Mouse (Mus musculus) macrophage (primary cell): Measurements from ENCODE around the gene 3110040M04Rik. TPM values are rescaled to one million over a fixed set of nuclear protein-coding genes. Genes with fewer than 3 reads are reported as not detected.
"Not testable (repeated sequence)": the region's sequence is repeated elsewhere in the genome, so short reads cannot be mapped to it uniquely, and the experiment has no call there.

Experiments
- H3K27ac ChIP-seq: fragments of 350-480 bp; formaldehyde crosslinking; 2 replicates; pipeline ENCODE4 v1.9.0; 2021
- H3K36me3 ChIP-seq: fragments of 350-480 bp; formaldehyde crosslinking; 2 replicates; pipeline ENCODE4 v1.9.0; 2021; ENCODE audit errors: inconsistent target
- H3K4me3 ChIP-seq: fragments of 350-480 bp; formaldehyde crosslinking; 2 replicates; pipeline ENCODE4 v1.9.0; 2021; ENCODE audit errors: inconsistent target
- H3K79me2 ChIP-seq: fragments of 350-480 bp; formaldehyde crosslinking; 2 replicates; pipeline ENCODE4 v1.9.0; 2021; ENCODE audit errors: inconsistent target
- WGBS: methylation state at CpG from one replicate; pipeline ENCODE4 v1.1.7; 2026; ENCODE audit warnings: inconsistent platforms; ENCODE audit not compliant: missing documents; 5-methylcytosine and 5-hydroxymethylcytosine counted together
- polyA plus RNA-seq: library from polyadenylated mRNA; stranded (reverse); fragments of 250-400 nt; gene quantifications from 3 replicates; pipeline ENCODE4 v1.2.4, GENCODE M21; 2018; ENCODE audit warnings: inconsistent platforms

The 3110040M04Rik gene
- polyA plus RNA-seq, 1 experiment from 2014 or later = not detected

GRCm38 (mm10) chr1:151178505-151179083, 25.3 kb upstream of the 3110040M04Rik start:
- 96% methylated on average over 2 of the region's 2 CpGs for WGBS
- no peaks in the 10 kb centered on the region for H3K79me2 ChIP-seq
- no peak overlapping the region for H3K27ac ChIP-seq
- no peaks in the 10 kb centered on the region for H3K36me3 ChIP-seq
- no peak overlapping the region for H3K4me3 ChIP-seq

DNA sequence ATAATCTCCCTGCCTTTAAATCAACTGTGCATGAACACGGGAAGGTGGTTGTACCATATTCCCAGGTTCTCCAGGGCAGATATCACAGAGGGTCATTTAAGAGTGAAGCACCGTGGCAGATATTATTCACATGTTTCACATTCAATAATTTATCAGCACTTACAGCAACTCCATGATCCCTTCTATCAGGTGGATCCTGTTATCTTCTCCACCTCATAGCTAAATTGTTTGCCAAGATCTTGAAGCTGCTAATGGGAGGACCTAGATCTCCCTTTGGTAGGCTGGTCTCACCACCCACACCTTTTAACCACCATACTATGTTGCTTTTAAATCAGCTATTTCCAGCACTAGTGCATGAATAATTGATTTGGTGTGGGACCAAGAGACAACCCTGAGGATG, 23.8 kb upstream of the 3110040M04Rik start:
- Histone ChIP-seq H3K4me3 (no peak overlapping the region), H3K27ac (no peak overlapping the region), H3K79me2 (no peaks in the 10 kb centered on the region), H3K36me3 (no peaks in the 10 kb centered on the region)
- 93% methylated on average over 2 of the region's 2 CpGs for WGBS

DNA sequence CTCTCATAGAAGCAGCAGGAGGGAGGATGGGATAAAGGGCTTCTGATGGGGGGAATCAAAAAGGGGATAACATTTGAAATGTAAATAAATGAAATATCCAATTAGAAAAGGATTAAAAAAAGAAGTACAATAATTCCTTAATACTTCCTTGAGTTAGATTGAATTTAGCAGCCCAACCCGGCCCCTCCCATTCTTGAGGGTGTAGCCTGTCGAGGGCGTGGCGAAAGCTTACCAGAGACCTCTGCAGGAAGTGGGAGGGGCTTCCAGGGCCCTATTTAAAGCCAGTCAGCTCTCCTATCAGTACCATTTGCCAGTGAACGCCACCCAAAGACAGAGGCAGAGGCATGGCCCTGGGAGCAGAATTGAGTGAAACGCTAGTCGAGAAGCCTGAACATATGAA, 21.7 kb upstream of the 3110040M04Rik start, which contains the start of gene Gm47985:
Gene Gm47985 (plus strand): TSS at position 272 of the 400 bp plus-strand sequence.
- H3K36me3 ChIP-seq, H3K27ac ChIP-seq: not testable (repeated sequence)
- WGBS = no CpG with 5 or more reads among the region's 7 CpGs

GRCm38 (mm10) chr1:151186186-151186585, 17.7 kb upstream of the 3110040M04Rik start:
- not testable (repeated sequence) for H3K4me3 ChIP-seq, H3K27ac ChIP-seq, H3K36me3 ChIP-seq, H3K79me2 ChIP-seq
- WGBS = 94% methylated on average over 2 of the region's 3 CpGs

More for the DNA sequence above, 21.7 kb upstream of the 3110040M04Rik start, which contains the start of gene Gm47985:
- not testable (repeated sequence) for H3K79me2 ChIP-seq, H3K4me3 ChIP-seq

DNA sequence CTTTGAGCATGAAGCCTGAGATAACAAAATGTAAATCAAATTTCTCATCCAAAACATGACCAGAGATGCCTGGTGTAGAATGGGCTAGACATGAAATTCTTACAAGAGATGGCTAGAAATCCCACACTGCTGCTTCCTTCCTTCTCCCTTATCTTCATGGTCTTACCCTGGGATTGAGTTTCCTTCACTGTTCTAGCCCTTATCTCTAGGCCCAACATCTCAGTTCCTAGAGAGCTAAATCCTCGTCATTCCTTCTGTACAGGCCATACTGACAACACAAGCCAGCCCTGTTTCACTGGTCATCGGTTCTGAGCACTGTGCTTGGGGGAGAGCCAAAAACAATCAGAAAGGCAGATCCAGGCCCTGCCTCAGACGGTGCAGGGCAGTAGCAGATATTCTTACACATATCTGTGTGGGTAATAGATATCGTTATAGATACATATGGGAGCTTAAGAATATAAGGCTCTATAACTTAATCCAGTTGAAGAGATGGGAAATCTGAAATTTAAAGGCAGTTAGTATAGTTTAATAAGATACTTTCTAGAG, 17.0 kb upstream of the 3110040M04Rik start:
- H3K79me2 ChIP-seq, H3K4me3 ChIP-seq, H3K36me3 ChIP-seq, H3K27ac ChIP-seq: not testable (repeated sequence)
- WGBS = 90% methylated on average over 4 of the region's 4 CpGs

GRCm38 (mm10) chr1:151188469-151188868, 15.5 kb upstream of the 3110040M04Rik start:
- no peaks in the 10 kb centered on the region for H3K79me2 ChIP-seq
- H3K36me3 ChIP-seq = no peaks in the 10 kb centered on the region
- H3K27ac ChIP-seq = no peak overlapping the region
- no peak overlapping the region for H3K4me3 ChIP-seq
- WGBS = 74% methylated on average over 4 of the region's 4 CpGs

- WGBS = no CpG with 5 or more reads among the region's 7 CpGs
- H3K36me3 ChIP-seq, H3K79me2 ChIP-seq, H3K4me3 ChIP-seq, H3K27ac ChIP-seq: not testable (repeated sequence)
These were observed 11.8 kb upstream of the 3110040M04Rik start, which contains the start of gene Gm8947 for GRCm38 (mm10) chr1:151192075-151192474. Gene Gm8947 (plus strand): TSS chr1:151192376.

- H3K36me3 ChIP-seq, H3K27ac ChIP-seq, H3K4me3 ChIP-seq, H3K79me2 ChIP-seq: not testable (repeated sequence)
- 90% methylated on average over 9 of the region's 15 CpGs for WGBS
These were observed 11.2 kb upstream of the 3110040M04Rik start for GRCm38 (mm10) chr1:151192739-151193138.

- not testable (repeated sequence) for H3K4me3 ChIP-seq, H3K36me3 ChIP-seq, H3K27ac ChIP-seq, H3K79me2 ChIP-seq
- 89% methylated on average over 4 of the region's 4 CpGs for WGBS
These were observed 7.9 kb upstream of the 3110040M04Rik start for GRCm38 (mm10) chr1:151195986-151196385.

GRCm38 (mm10) chr1:151196690-151197089, 7.2 kb upstream of the 3110040M04Rik start:
- not testable (repeated sequence) for H3K79me2 ChIP-seq, H3K27ac ChIP-seq, H3K4me3 ChIP-seq, H3K36me3 ChIP-seq
- WGBS = 96% methylated on average over 3 of the region's 3 CpGs

GRCm38 (mm10) chr1:151198120-151198519, 5.8 kb upstream of the 3110040M04Rik start, which contains the start of gene Gm47995:
Gene Gm47995 (plus strand): TSS chr1:151198448.
- H3K27ac ChIP-seq, H3K4me3 ChIP-seq, H3K36me3 ChIP-seq, H3K79me2 ChIP-seq: not testable (repeated sequence)
- 89% methylated on average over 1 of the region's 4 CpGs for WGBS

- H3K27ac ChIP-seq, H3K36me3 ChIP-seq, H3K79me2 ChIP-seq, H3K4me3 ChIP-seq: not testable (repeated sequence)
These were observed 3.3 kb upstream of the 3110040M04Rik start for GRCm38 (mm10) chr1:151200620-151201019.

GRCm38 (mm10) chr1:151202771-151203170, 1.1 kb upstream of the 3110040M04Rik start:
- H3K27ac ChIP-seq, H3K79me2 ChIP-seq, H3K4me3 ChIP-seq, H3K36me3 ChIP-seq: not testable (repeated sequence)
- WGBS = 80% methylated on average over 2 of the region's 5 CpGs

DNA sequence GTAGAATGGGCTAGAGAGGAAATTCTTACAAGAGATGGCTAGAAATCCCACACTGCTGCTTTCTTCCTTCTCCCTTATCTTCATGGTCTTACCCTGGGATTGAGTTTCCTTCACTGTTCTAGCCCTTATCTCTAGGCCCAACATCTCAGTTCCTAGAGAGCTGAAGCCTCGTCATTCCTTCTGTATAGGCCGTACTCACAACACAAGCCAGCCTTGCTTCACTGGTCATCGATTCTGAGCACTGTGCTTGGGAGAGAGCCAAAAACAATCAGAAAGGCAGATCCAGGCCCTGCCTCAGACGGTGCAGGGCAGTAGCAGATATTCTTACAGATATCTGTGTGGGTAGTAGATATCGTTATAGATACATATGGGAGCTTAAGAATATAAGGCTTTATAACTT, 4.6 kb downstream of the 3110040M04Rik start:
- H3K79me2 ChIP-seq, H3K4me3 ChIP-seq, H3K36me3 ChIP-seq, H3K27ac ChIP-seq: not testable (repeated sequence)
- no CpG with 5 or more reads among the region's 5 CpGs for WGBS

- H3K27ac ChIP-seq, H3K79me2 ChIP-seq: not testable (repeated sequence)
These were observed 5.0 kb downstream of the 3110040M04Rik start for GRCm38 (mm10) chr1:151208944-151209343.

GRCm38 (mm10) chr1:151209824-151210355, 6.0 kb downstream of the 3110040M04Rik start, which contains the start of gene Gm47996:
Gene Gm47996 (plus strand): TSS chr1:151210131.
- H3K79me2 ChIP-seq, H3K27ac ChIP-seq, H3K4me3 ChIP-seq, H3K36me3 ChIP-seq: not testable (repeated sequence)
- no CpG with 5 or more reads among the region's 8 CpGs for WGBS

More at GRCm38 (mm10) chr1:151208944-151209343, 5.0 kb downstream of the 3110040M04Rik start:
- H3K4me3 ChIP-seq, H3K36me3 ChIP-seq: not testable (repeated sequence)
